ENCODE assay signal across 8 mouse cellular contexts in the genomic region with DNA sequence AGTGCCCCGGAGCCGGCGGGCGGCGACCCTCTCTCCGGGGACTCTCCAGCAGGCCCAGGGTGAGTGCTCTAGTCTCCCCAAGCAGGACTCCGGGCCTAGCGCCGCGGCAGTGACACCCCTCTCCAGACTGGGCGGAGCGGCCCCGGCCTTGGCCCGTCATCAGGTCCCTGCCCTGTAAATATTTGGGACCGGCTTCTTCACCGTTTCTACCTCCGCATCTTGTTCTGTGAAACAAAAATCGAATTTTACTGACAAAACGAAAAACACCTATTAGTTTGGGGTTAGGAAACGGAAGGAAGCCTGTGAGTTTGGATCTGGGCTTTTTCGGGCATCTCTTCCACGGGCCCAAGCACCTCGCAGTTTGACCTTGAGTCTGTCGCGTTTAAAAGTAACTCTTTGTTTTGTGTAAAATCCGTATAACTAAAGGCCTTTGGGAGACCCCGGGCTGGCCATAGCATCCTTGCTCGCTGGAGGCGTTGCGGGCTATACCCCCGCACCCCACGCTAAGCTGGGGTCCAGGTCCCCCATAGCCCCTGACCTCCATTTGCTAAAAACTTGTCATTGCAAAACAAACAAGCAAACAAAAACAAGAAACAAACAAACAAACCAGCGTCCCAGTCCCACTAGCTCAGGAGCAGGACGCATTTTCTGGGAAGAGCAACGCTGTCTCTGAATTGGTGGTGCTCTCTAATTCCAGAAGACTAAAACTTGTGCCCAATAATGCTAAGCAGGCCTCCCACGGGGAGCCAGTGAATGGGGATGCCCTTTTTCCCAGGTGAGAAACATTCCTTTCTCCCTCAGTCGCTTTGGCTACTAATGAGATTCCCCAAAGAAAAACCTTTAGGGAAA. TPM values are rescaled to one million over a fixed set of nuclear protein-coding genes. Genes with fewer than 3 reads are reported as not detected.
A peak's percentile ranks its signal among the peaks of the same experiment; 100 is the strongest.
DNase-seq lines count a peak whose midpoint lies in the region; ATAC-seq and TF ChIP-seq lines count a peak whose summit lies in the region.

No protein-coding gene starts in this region.

- no peak for TF ChIP-seq CTCF in cerebellum, adult 2 months (IDR thresholded peaks at IDR 0.05; ENCODE audit: borderline replicate concordance, insufficient read depth, low read depth, low read length)

- H3K9me3 ChIP-seq in embryonic facial prominence, embryonic 15.5 days (replicated peaks): no peaks in the 10 kb centered on the region
- no peaks in the 10 kb centered on the region for H3K9me3 ChIP-seq in kidney, embryonic 16.5 days (ENCODE audit: low read length)
- no peaks in the 10 kb centered on the region for H3K9me3 ChIP-seq in midbrain, embryonic 16.5 days (replicated peaks; ENCODE audit: control insufficient read depth, low read length, poor library complexity, severe bottlenecking)

- no peaks in the 10 kb centered on the region for H3K27me3 ChIP-seq in cerebellum, adult 2 months (ENCODE audit: control insufficient read depth, insufficient read depth, low read length)
- H3K27me3 ChIP-seq in embryonic facial prominence, embryonic 15.5 days: 0 out of 2 replicates have a peak, but pooled peaks cover 8% of the 10 kb centered on the region
- H3K27me3 ChIP-seq in kidney, embryonic 16.5 days (ENCODE audit: insufficient read depth, low read length): peaks cover 3% of the 10 kb centered on the region; the same call in 1 of the 2 replicates
- H3K27me3 ChIP-seq in midbrain, embryonic 16.5 days (ENCODE audit: control insufficient read depth, insufficient read depth, low read depth, low read length): peaks cover 7% of the 10 kb centered on the region

- H3K4me1 ChIP-seq in cerebellum, adult 2 months (ENCODE audit: control insufficient read depth, insufficient read depth, low read length): no peaks in the 10 kb centered on the region
- H3K4me1 ChIP-seq in embryonic facial prominence, embryonic 15.5 days: peaks cover 12% of the 10 kb centered on the region
- H3K4me1 ChIP-seq in kidney, embryonic 16.5 days (ENCODE audit: insufficient read depth, low read length): peaks cover 12% of the 10 kb centered on the region
- peaks cover 14% of the 10 kb centered on the region for H3K4me1 ChIP-seq in midbrain, embryonic 16.5 days (ENCODE audit: control insufficient read depth, insufficient read depth, low read length)

- H3K36me3 ChIP-seq in embryonic facial prominence, embryonic 15.5 days: peaks cover 25% of the 10 kb centered on the region
- H3K36me3 ChIP-seq in kidney, embryonic 16.5 days (ENCODE audit: insufficient read depth, low read length): peaks cover 6% of the 10 kb centered on the region
- H3K36me3 ChIP-seq in midbrain, embryonic 16.5 days (ENCODE audit: control insufficient read depth, insufficient read depth, low read length): peaks cover 6% of the 10 kb centered on the region; the same call in 1 of the 2 replicates

- ATAC-seq in embryonic facial prominence, embryonic 15.5 days (ENCODE audit: insufficient number of reproducible peaks, low FRiP score, low TSS enrichment, low read depth): peak; percentile 95
- peak; percentile 99 for ATAC-seq in kidney, embryonic 16.5 days (ENCODE audit: low FRiP score, low TSS enrichment)
- peak; percentile 97 for ATAC-seq in midbrain, embryonic 16.5 days

- H3K4me3 ChIP-seq in cerebellum, adult 2 months (replicated peaks; ENCODE audit: insufficient read depth, low read depth, low read length): peak overlapping the region; percentile 74
- H3K4me3 ChIP-seq in embryonic facial prominence, embryonic 15.5 days (replicated peaks): peak overlapping the region; percentile 91
- peak overlapping the region; percentile 79 for H3K4me3 ChIP-seq in kidney, embryonic 16.5 days (ENCODE audit: low read length)
- peak overlapping the region; percentile 92 for H3K4me3 ChIP-seq in midbrain, embryonic 16.5 days (ENCODE audit: low read depth, low read length)

- WGBS in cerebellum, adult 2 months: under 1% methylated on average over 37 of the region's 37 CpGs
- under 1% methylated on average over 37 of the region's 37 CpGs for WGBS in embryonic facial prominence, embryonic 15.5 days
- 2% methylated on average over 37 of the region's 37 CpGs for WGBS in kidney, embryonic 16.5 days
- WGBS in midbrain, embryonic 16.5 days: under 1% methylated on average over 37 of the region's 37 CpGs

- H3K9ac ChIP-seq in embryonic facial prominence, embryonic 15.5 days: peak overlapping the region; percentile 98
- H3K9ac ChIP-seq in kidney, embryonic 16.5 days (replicated peaks; ENCODE audit: low read length): peak overlapping the region; percentile 94
- peak overlapping the region; percentile 93 for H3K9ac ChIP-seq in midbrain, embryonic 16.5 days (ENCODE audit: low read depth, low read length)

- TF ChIP-seq POLR2A in cerebellum, adult 2 months (IDR thresholded peaks at IDR 0.05; ENCODE audit: borderline replicate concordance, insufficient read depth, low read length): no peak

- peak in 1 of 2 experiments; percentile 14 for DNase-seq in cerebellum, adult 2 months
- no peak for DNase-seq in cerebellum, adult 9-10 months
- peak; percentile 9 for DNase-seq in right cerebral cortex, postnatal 14 days
- DNase-seq in right cerebral cortex, adult 18-20 months: no peak
- DNase-seq in left cerebral cortex, adult 9 months (ENCODE audit: low spot score in 2 of 2): no peak

- H3K4me2 ChIP-seq in embryonic facial prominence, embryonic 15.5 days (replicated peaks): peak overlapping the region; percentile 87
- peak overlapping the region; percentile 92 for H3K4me2 ChIP-seq in kidney, embryonic 16.5 days (replicated peaks; ENCODE audit: low read depth, low read length)
- peak overlapping the region; percentile 98 for H3K4me2 ChIP-seq in midbrain, embryonic 16.5 days (ENCODE audit: low read length)

- H3K27ac ChIP-seq in cerebellum, adult 2 months (ENCODE audit: insufficient read depth, low read length): peak overlapping the region; percentile 78; the same call in 1 of the 2 replicates
- H3K27ac ChIP-seq in embryonic facial prominence, embryonic 15.5 days (replicated peaks): peak overlapping the region; percentile 84
- H3K27ac ChIP-seq in kidney, embryonic 16.5 days (ENCODE audit: low read length): peak overlapping the region; percentile 82; the same call in 1 of the 2 replicates
- peak overlapping the region; percentile 74 for H3K27ac ChIP-seq in midbrain, embryonic 16.5 days (ENCODE audit: low read length)

RNA-seq across cellular contexts. Expression of a gene that starts 0.6 kb away (rescaled TPM):
- polyA plus RNA-seq in cerebellum, adult 2 months (2012; rRNA removed): 396 and 404 TPM in 2 replicates
- 186 and 200 TPM in 2 replicates for polyA plus RNA-seq in embryonic facial prominence, embryonic 15.5 days (2015; fragmentation: Nextera tagmentation; extraction: Ambion mirVana)
- 217 and 253 TPM in 2 replicates for polyA plus RNA-seq in kidney, embryonic 16.5 days (2015; fragmentation: Nextera tagmentation; extraction: Ambion mirVana)
- 416 and 433 TPM in 2 replicates for polyA plus RNA-seq in midbrain, embryonic 16.5 days (2015; fragmentation: Nextera tagmentation; extraction: Ambion mirVana)

RNA-seq across cellular contexts. Expression of a gene that starts 43.0 kb away (rescaled TPM):
- not detected in 2 replicates for polyA plus RNA-seq in cerebellum, adult 2 months (2012; rRNA removed)
- polyA plus RNA-seq in embryonic facial prominence, embryonic 15.5 days (2015; fragmentation: Nextera tagmentation; extraction: Ambion mirVana): 0.21 TPM in 1 of 2 replicates, not detected in the other
- 1.1 and 1.7 TPM in 2 replicates for polyA plus RNA-seq in kidney, embryonic 16.5 days (2015; fragmentation: Nextera tagmentation; extraction: Ambion mirVana)
- 0.11 TPM in 1 of 2 replicates, not detected in the other for polyA plus RNA-seq in midbrain, embryonic 16.5 days (2015; fragmentation: Nextera tagmentation; extraction: Ambion mirVana)

RNA-seq across cellular contexts. Expression of a gene that starts 45.8 kb away (rescaled TPM):
- polyA plus RNA-seq in cerebellum, adult 2 months (2012; rRNA removed): not detected in 2 replicates
- polyA plus RNA-seq in embryonic facial prominence, embryonic 15.5 days (2015; fragmentation: Nextera tagmentation; extraction: Ambion mirVana): 0.77 and 1.9 TPM in 2 replicates
- not detected in 2 replicates for polyA plus RNA-seq in kidney, embryonic 16.5 days (2015; fragmentation: Nextera tagmentation; extraction: Ambion mirVana)
- polyA plus RNA-seq in midbrain, embryonic 16.5 days (2015; fragmentation: Nextera tagmentation; extraction: Ambion mirVana): not detected in 2 replicates
